Mouse (Mus musculus): ENCODE data around the gene 1700013F07Rik. TPM values are rescaled to one million over a fixed set of nuclear protein-coding genes. Genes with fewer than 3 reads are reported as not detected.
"Not testable (repeated sequence)": the region's sequence is repeated elsewhere in the genome, so short reads cannot be mapped to it uniquely, and the experiment has no call there.

1700013F07Rik gene
- polyA plus RNA-seq, 1 experiment = not detected

DNA sequence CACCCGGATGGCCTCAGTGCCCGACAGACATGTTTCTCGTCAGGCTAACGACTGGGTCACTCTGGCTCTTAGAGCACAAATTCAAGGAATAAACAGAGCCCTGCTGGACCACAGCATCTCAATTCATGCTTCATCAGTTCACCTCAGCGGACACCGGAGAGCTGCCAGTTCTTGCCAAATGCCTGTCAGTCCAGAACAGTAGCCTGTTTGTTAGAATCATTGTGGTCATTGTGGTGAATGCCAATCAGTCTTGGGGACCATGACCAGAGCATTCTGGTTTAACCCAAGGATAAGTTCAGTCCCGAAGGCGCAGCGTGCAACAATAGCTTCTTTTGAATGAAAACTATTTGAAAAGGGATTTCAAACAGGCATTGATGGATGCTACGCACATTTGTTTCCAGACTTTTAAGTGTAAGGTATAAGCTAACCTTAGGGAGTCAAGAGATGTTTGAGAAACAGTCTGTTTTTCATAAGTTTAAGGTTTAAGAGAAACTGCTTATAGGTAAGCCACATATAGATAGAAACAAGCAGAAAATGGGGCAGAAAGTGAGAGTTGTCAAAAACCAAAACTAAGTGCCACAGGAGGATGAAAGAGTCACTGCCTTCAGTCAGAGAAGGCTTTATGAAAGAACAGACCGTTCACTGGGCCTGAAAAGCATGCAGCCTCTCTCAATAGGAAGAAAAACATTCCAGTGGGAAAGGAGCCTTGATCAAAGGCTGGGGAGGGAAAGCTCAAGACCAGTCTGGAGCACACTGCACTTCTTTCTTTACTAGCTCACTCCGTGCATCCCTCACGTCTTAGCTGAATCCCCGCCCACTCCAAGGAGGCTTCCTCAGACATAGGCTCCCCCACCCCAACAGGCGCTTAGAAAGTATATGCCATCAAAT, 34.3 kb downstream of the 1700013F07Rik start:
- peaks cover 1% of the 10 kb centered on the region for H3K79me3 ChIP-seq (ENCODE audit: low read depth)
- H3K4me3 ChIP-seq (ENCODE audit: insufficient read depth, poor library complexity, severe bottlenecking) = no peak overlapping the region
- H3ac ChIP-seq (ENCODE audit: control insufficient read depth, insufficient read length, low read depth) = no peak overlapping the region
- TF ChIP-seq MAX (IDR thresholded peaks at IDR 0.05) (no peak), FOSL1 (IDR thresholded peaks at IDR 0.05; ENCODE audit: insufficient read depth, low read length, poor library complexity, severe bottlenecking) (no peak), CTCF (IDR thresholded peaks at IDR 0.05; ENCODE audit: control insufficient read depth, insufficient read depth, insufficient read length) (no peak), MYOD1 (IDR thresholded peaks at IDR 0.05; ENCODE audit: control insufficient read depth, insufficient read length, low read depth) (no peak), CEBPB (IDR thresholded peaks at IDR 0.05; ENCODE audit: low read depth) (no peak), MYOG (IDR thresholded peaks at IDR 0.05; ENCODE audit: control insufficient read depth, extremely low read depth, insufficient read length) (no peak), USF1 (IDR thresholded peaks at IDR 0.05; ENCODE audit: low read depth) (no peak)
- H3K79me2 ChIP-seq (ENCODE audit: control insufficient read depth, insufficient read depth) = peaks cover 15% of the 10 kb centered on the region
- H3K36me3 ChIP-seq (ENCODE audit: control insufficient read depth, insufficient read depth) = no peaks in the 10 kb centered on the region
- peaks cover 4% of the 10 kb centered on the region for H3K27me3 ChIP-seq (ENCODE audit: control insufficient read depth, insufficient read depth, insufficient read length)

DNA sequence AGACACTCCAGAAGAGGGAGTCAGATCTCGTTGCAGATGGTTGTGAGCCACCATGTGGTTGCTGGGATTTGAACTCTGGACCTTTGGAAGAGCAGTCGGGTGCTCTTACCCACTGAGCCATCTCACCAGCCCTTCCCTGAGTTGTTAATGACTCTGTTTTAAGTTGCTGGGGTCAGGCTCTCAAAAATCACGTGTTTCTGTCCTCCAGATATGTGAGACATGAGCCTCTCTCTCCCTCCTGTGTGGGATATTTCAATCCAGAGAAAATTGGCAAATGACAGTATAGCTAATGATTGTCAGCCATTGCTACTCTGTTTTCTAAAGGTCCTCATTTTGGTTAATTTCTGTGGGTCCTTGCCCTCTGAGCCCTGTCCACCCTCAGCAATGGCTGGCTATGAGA, 35.7 kb downstream of the 1700013F07Rik start:
- not testable (repeated sequence) for H3K36me3 ChIP-seq (ENCODE audit: control insufficient read depth, insufficient read depth); H3K4me3 ChIP-seq (ENCODE audit: insufficient read depth, poor library complexity, severe bottlenecking); H3K27me3 ChIP-seq (ENCODE audit: control insufficient read depth, insufficient read depth, insufficient read length); H3ac ChIP-seq (ENCODE audit: control insufficient read depth, insufficient read length, low read depth); H3K79me3 ChIP-seq (ENCODE audit: low read depth)
- H3K79me2 ChIP-seq (ENCODE audit: control insufficient read depth, insufficient read depth) = peaks cover 25% of the 10 kb centered on the region

DNA sequence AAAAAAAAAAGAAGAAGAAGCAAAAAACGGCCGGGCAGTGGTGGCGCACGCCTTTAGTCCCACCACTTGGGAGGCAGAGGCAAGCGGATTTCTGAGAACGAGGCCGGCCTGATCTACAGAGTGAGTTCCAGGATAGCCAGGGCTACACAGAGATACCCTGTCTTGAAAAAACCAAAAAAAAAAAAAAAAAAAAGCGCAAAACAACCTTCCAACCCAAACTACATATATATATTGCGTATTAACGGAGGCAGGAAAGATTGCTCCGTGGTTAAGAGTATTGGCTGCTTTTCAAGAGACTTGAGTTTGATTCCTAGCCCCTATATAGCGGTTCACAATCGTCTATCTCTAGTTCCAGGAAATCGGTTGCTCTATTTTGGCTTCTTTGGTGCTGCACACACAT, 36.9 kb downstream of the 1700013F07Rik start:
- H3K27me3 ChIP-seq (ENCODE audit: control insufficient read depth, insufficient read depth, insufficient read length) = peaks cover 4% of the 10 kb centered on the region
- H3ac ChIP-seq (ENCODE audit: control insufficient read depth, insufficient read length, low read depth) = no peak overlapping the region
- peaks cover 25% of the 10 kb centered on the region for H3K79me2 ChIP-seq (ENCODE audit: control insufficient read depth, insufficient read depth)
- peaks cover 3% of the 10 kb centered on the region for H3K79me3 ChIP-seq (ENCODE audit: low read depth)
- H3K4me3 ChIP-seq (ENCODE audit: insufficient read depth, poor library complexity, severe bottlenecking) = no peak overlapping the region
- TF ChIP-seq FOSL1 (IDR thresholded peaks at IDR 0.05; ENCODE audit: insufficient read depth, low read length, poor library complexity, severe bottlenecking) (no peak), CTCF (IDR thresholded peaks at IDR 0.05; ENCODE audit: control insufficient read depth, insufficient read depth, insufficient read length) (no peak), MYOD1 (IDR thresholded peaks at IDR 0.05; ENCODE audit: control insufficient read depth, insufficient read length, low read depth) (no peak), USF1 (IDR thresholded peaks at IDR 0.05; ENCODE audit: low read depth) (no peak), MAX (IDR thresholded peaks at IDR 0.05) (no peak), CEBPB (IDR thresholded peaks at IDR 0.05; ENCODE audit: low read depth) (no peak), MYOG (IDR thresholded peaks at IDR 0.05; ENCODE audit: control insufficient read depth, extremely low read depth, insufficient read length) (no peak)
- H3K36me3 ChIP-seq (ENCODE audit: control insufficient read depth, insufficient read depth) = no peaks in the 10 kb centered on the region

DNA sequence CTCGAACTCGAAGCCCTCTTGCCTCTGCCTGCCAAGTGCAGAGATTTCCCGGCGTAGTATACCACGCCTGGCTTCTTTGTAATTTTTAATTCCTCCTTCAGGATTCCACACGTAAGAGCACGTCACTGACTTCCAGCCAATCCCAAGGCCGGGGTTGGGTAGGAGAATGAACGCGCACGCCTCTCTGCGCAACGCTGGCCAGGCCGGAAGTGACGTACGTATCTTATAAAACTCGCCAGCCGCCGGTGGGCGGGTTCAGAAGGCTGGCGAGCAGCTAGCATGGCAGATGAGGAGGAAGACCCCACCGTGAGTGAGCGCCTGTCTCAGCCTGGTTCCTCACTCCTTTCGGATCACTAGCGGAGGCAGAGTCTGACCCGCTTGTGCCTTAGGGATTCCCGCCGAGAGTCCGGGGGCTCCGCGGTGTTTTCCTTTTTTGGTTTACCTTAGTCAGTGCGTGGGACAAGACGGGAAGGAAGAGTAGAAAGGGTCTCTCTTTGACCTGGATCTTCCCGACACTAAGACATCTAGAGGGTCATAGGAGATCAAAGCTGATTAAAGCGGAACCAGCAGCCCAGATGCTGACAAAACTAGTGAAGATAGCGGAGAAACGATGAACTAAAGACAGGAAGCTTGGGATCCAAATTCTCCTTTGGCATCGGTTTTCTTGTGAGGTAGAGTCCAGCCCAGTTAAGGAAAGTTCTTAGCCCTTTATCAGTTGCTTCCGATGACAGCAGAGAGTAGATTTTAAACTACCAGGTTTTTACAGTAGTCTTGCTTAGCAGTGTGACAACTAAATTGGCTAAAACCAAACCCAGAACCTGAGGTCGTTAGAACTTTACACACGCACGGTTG, 37.7 kb downstream of the 1700013F07Rik start, which contains the start of gene Taf13:
Taf13 (plus strand) TSS at position 256 of the 852 bp plus-strand sequence.
- TF ChIP-seq MYOD1 (IDR thresholded peaks at IDR 0.05; ENCODE audit: control insufficient read depth, insufficient read length, low read depth) (no peak), MAX (IDR thresholded peaks at IDR 0.05) (peak; percentile 35)
- H3K79me2 ChIP-seq (ENCODE audit: control insufficient read depth, insufficient read depth) = peaks cover 25% of the 10 kb centered on the region
- H3K79me3 ChIP-seq (ENCODE audit: low read depth) = peaks cover 3% of the 10 kb centered on the region
- peak within 1 kb of the TSS; percentile 75 for H3K4me3 ChIP-seq (ENCODE audit: insufficient read depth, poor library complexity, severe bottlenecking)
- no peaks in the 10 kb centered on the region for H3K36me3 ChIP-seq (ENCODE audit: control insufficient read depth, insufficient read depth)
- peaks cover 4% of the 10 kb centered on the region for H3K27me3 ChIP-seq (ENCODE audit: control insufficient read depth, insufficient read depth, insufficient read length)
- peak within 1 kb of the TSS; percentile 95 for H3ac ChIP-seq (ENCODE audit: control insufficient read depth, insufficient read length, low read depth)

DNA sequence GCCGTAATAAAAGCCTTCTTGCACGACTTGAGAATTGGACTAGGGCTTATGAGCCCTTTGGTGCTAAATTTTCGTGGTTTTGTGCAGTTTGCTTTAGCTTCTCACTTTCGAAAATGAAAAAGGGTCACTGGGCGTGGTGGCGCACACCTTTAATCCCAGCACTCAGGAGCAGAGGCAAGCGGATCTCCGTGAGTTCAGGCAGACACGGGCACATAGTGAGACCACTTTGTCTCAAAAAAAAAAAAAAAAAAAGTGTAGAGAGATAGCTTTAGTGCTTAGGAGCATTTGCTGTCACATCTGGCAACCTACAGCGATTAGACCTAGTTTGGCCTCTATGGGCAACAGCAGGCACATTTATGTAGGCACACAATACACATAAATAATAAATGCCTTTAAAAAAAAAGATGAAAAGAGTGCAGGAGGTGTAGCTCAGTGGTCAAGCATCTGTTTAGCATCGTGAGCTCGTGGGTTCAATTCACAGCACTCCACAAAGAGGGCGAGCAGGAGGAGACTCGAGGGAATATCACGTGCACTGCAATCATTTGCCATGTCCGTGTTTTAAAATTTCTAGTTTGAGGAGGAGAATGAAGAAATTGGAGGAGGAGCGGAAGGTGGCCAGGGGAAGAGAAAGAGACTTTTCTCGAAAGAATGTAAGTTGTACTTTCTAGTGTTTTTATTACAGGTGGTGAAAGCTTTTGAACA, 38.5 kb downstream of the 1700013F07Rik start:
- TF ChIP-seq MYOG (IDR thresholded peaks at IDR 0.05; ENCODE audit: control insufficient read depth, extremely low read depth, insufficient read length) (no peak), CTCF (IDR thresholded peaks at IDR 0.05; ENCODE audit: control insufficient read depth, insufficient read depth, insufficient read length) (no peak), FOSL1 (IDR thresholded peaks at IDR 0.05; ENCODE audit: insufficient read depth, low read length, poor library complexity, severe bottlenecking) (no peak), CEBPB (IDR thresholded peaks at IDR 0.05; ENCODE audit: low read depth) (no peak), MAX (IDR thresholded peaks at IDR 0.05) (no peak), MYOD1 (IDR thresholded peaks at IDR 0.05; ENCODE audit: control insufficient read depth, insufficient read length, low read depth) (no peak)
- peaks cover 25% of the 10 kb centered on the region for H3K79me2 ChIP-seq (ENCODE audit: control insufficient read depth, insufficient read depth)

More for the DNA sequence above, 38.5 kb downstream of the 1700013F07Rik start:
- Histone ChIP-seq H3K4me3 (ENCODE audit: insufficient read depth, poor library complexity, severe bottlenecking) (peak overlapping the region; percentile 75), H3K36me3 (ENCODE audit: control insufficient read depth, insufficient read depth) (no peaks in the 10 kb centered on the region), H3K27me3 (ENCODE audit: control insufficient read depth, insufficient read depth, insufficient read length) (peaks cover 4% of the 10 kb centered on the region), H3K79me3 (ENCODE audit: low read depth) (peaks cover 3% of the 10 kb centered on the region), H3ac (ENCODE audit: control insufficient read depth, insufficient read length, low read depth) (peak overlapping the region; percentile 95)
